Mouse (Mus musculus) brain, embryonic 14.5 days (tissue): ENCODE results near the gene Luzp1.

Experiments
- CTCF ChIP-seq: fragments of 200-500 bp; IDR thresholded peaks from 2 replicates; pipeline ENCODE4 v1.5.1; 2012; ENCODE audit warnings: inconsistent platforms, mild to moderate bottlenecking, moderate library complexity, borderline replicate concordance; ENCODE audit not compliant: insufficient read depth, insufficient read length; ENCODE audit errors: extremely low read depth
- POLR2A ChIP-seq: fragments of 200-500 bp; IDR thresholded peaks from 2 replicates; pipeline ENCODE4 v1.6.1; 2012; ENCODE audit warnings: mild to moderate bottlenecking, inconsistent platforms, borderline replicate concordance; ENCODE audit not compliant: poor library complexity, insufficient read depth, insufficient read length, severe bottlenecking; ENCODE audit errors: extremely low read depth

GRCm38 (mm10) chr4:136553108-136553507 lies 83.5 kb downstream of the Luzp1 start:
- TF ChIP-seq POLR2A (no peak), CTCF (no peak)
